Mouse (Mus musculus) olfactory bulb, adult 2 months (tissue): ENCODE data around the gene Msrb3. TPM values are rescaled to one million over a fixed set of nuclear protein-coding genes. Genes with fewer than 3 reads are reported as not detected.

Experiments used
- H3K27ac ChIP-seq: fragments of 200-500 bp; 2 replicates; pipeline ENCODE4 v1.5.1; 2012; ENCODE audit warnings: low read depth, low read length; ENCODE audit not compliant: insufficient read depth
- H3K4me1 ChIP-seq: fragments of 200-500 bp; 2 replicates; pipeline ENCODE4 v1.6.1; 2012; ENCODE audit warnings: low read length; ENCODE audit not compliant: control insufficient read depth, insufficient read depth
- H3K4me3 ChIP-seq: fragments of 200-500 bp; 2 replicates; pipeline ENCODE4 v1.5.1; 2012; ENCODE audit warnings: mild to moderate bottlenecking, low read depth, low read length, moderate library complexity; ENCODE audit not compliant: insufficient read depth
- CTCF ChIP-seq: fragments of 200-500 bp; IDR thresholded peaks from 2 replicates; pipeline ENCODE4 v1.5.1; 2012; ENCODE audit warnings: low read depth, mild to moderate bottlenecking, low read length, moderate library complexity; ENCODE audit not compliant: insufficient read depth
- POLR2A ChIP-seq: fragments of 200-500 bp; IDR thresholded peaks from 2 replicates; pipeline ENCODE4 v1.6.1; 2012; ENCODE audit warnings: mild to moderate bottlenecking, low read depth, low read length, moderate library complexity; ENCODE audit not compliant: insufficient read depth
- WGBS: fragments of 180-500 bp; shearing (Covaris S2); methylation state at CpG from one replicate; pipeline ENCODE4 v1.1.7; 2018; 5-methylcytosine and 5-hydroxymethylcytosine counted together
- polyA plus RNA-seq: library from polyadenylated mRNA; stranded (reverse); fragments of >200 nt; gene quantifications from 2 replicates; pipeline ENCODE4 v1.2.4, GENCODE M21; 2012; ENCODE audit warnings: low replicate concordance; ENCODE audit not compliant: missing spikeins, insufficient read depth, insufficient read length

Msrb3 gene
- polyA plus RNA-seq, 1 experiment: not detected

GRCm38 (mm10) chr10:120926156-120926555 lies 27.3 kb upstream of the Msrb3 start:
- Histone ChIP-seq H3K27ac (no peak overlapping the region), H3K4me1 (peaks cover 2% of the 10 kb centered on the region; the same call in 1 of the 2 replicates), H3K4me3 (no peak overlapping the region)
- WGBS: 92% methylated on average over 8 of the region's 8 CpGs
- no peak for TF ChIP-seq POLR2A
- no peak for TF ChIP-seq CTCF

GRCm38 (mm10) chr10:120921501-120921900 lies 22.6 kb upstream of the Msrb3 start:
- 32% methylated on average over 2 of the region's 2 CpGs for WGBS
- TF ChIP-seq POLR2A (no peak), CTCF (no peak)
- Histone ChIP-seq H3K4me1 (peaks cover 5% of the 10 kb centered on the region), H3K27ac (no peak overlapping the region), H3K4me3 (no peak overlapping the region)

GRCm38 (mm10) chr10:120920604-120921003 lies 21.7 kb upstream of the Msrb3 start:
- 85% methylated on average over 11 of the region's 11 CpGs for WGBS
- no peak for TF ChIP-seq POLR2A
- no peak for TF ChIP-seq CTCF
- H3K27ac ChIP-seq: no peak overlapping the region
- H3K4me3 ChIP-seq: no peak overlapping the region
- peaks cover 5% of the 10 kb centered on the region for H3K4me1 ChIP-seq

GRCm38 (mm10) chr10:120916250-120916649 lies 17.3 kb upstream of the Msrb3 start:
- Histone ChIP-seq H3K4me1 (peaks cover 2% of the 10 kb centered on the region; the same call in 1 of the 2 replicates), H3K4me3 (no peak overlapping the region), H3K27ac (no peak overlapping the region)
- WGBS: 96% methylated on average over 5 of the region's 5 CpGs
- TF ChIP-seq CTCF: no peak
- TF ChIP-seq POLR2A: no peak

GRCm38 (mm10) chr10:120914948-120915631 lies 16.2 kb upstream of the Msrb3 start:
- TF ChIP-seq CTCF (no peak), POLR2A (no peak)
- 65% methylated on average over 15 of the region's 15 CpGs for WGBS
- H3K27ac ChIP-seq: no peak overlapping the region
- H3K4me3 ChIP-seq: no peak overlapping the region
- H3K4me1 ChIP-seq: no peaks in the 10 kb centered on the region

- TF ChIP-seq CTCF (no peak), POLR2A (no peak)
- WGBS: 87% methylated on average over 7 of the region's 7 CpGs
- Histone ChIP-seq H3K4me3 (no peak overlapping the region), H3K27ac (no peak overlapping the region), H3K4me1 (no peaks in the 10 kb centered on the region)
These were observed 15.4 kb upstream of the Msrb3 start for GRCm38 (mm10) chr10:120914286-120914685.

- H3K4me3 ChIP-seq: no peak overlapping the region
- no peaks in the 10 kb centered on the region for H3K4me1 ChIP-seq
- 89% methylated on average over 7 of the region's 7 CpGs for WGBS
- no peak overlapping the region for H3K27ac ChIP-seq
- no peak for TF ChIP-seq POLR2A
- TF ChIP-seq CTCF: no peak
These were observed 14.9 kb upstream of the Msrb3 start for GRCm38 (mm10) chr10:120913796-120914195.

- H3K4me1 ChIP-seq: no peaks in the 10 kb centered on the region
- no peak overlapping the region for H3K27ac ChIP-seq
- WGBS: 89% methylated on average over 4 of the region's 4 CpGs
- H3K4me3 ChIP-seq: no peak overlapping the region
- TF ChIP-seq CTCF: no peak
- no peak for TF ChIP-seq POLR2A
These were observed 13.1 kb upstream of the Msrb3 start for GRCm38 (mm10) chr10:120911971-120912370.

- Histone ChIP-seq H3K4me1 (no peaks in the 10 kb centered on the region), H3K27ac (no peak overlapping the region), H3K4me3 (no peak overlapping the region)
- TF ChIP-seq POLR2A (no peak), CTCF (no peak)
- WGBS: 93% methylated on average over 11 of the region's 11 CpGs
These were observed 10.1 kb upstream of the Msrb3 start for GRCm38 (mm10) chr10:120908776-120909574.
